Mouse (Mus musculus): ENCODE measurements at regions not wholly inside any gene's neighbourhood (a gene's known extent, or its start where the extent isn't known, plus 50 kb on each side); places are given as distances from the start of the nearest gene placed in this dataset.

- DNase-seq (ENCODE audit: low spot score) (no peak), ATAC-seq (ENCODE audit: low read depth) (no peak)
- Histone ChIP-seq H3K27me3 (replicated peaks; ENCODE audit: control insufficient read depth, insufficient read depth, low read length) (no peaks in the 10 kb centered on the region), H3K4me3 (ENCODE audit: low read depth, low read length) (no peak overlapping the region), H3K9ac (ENCODE audit: low read depth, low read length) (no peak overlapping the region), H3K4me1 (ENCODE audit: control insufficient read depth, insufficient read depth, low read length) (peaks cover 18% of the 10 kb centered on the region), H3K9me3 (ENCODE audit: control insufficient read depth, low read length) (no peaks in the 10 kb centered on the region), H3K4me2 (ENCODE audit: low read depth, low read length) (no peak overlapping the region), H3K27ac (replicated peaks; ENCODE audit: low read depth, low read length) (no peak overlapping the region), H3K36me3 (ENCODE audit: control insufficient read depth, insufficient read depth, low read length) (no peaks in the 10 kb centered on the region)
- WGBS, result 62% methylated on average over 8 of the region's 8 CpGs
These were observed 118.5 kb downstream of the Slc38a6 start for GRCm38 (mm10) chr12:73405106-73405505.

DNA sequence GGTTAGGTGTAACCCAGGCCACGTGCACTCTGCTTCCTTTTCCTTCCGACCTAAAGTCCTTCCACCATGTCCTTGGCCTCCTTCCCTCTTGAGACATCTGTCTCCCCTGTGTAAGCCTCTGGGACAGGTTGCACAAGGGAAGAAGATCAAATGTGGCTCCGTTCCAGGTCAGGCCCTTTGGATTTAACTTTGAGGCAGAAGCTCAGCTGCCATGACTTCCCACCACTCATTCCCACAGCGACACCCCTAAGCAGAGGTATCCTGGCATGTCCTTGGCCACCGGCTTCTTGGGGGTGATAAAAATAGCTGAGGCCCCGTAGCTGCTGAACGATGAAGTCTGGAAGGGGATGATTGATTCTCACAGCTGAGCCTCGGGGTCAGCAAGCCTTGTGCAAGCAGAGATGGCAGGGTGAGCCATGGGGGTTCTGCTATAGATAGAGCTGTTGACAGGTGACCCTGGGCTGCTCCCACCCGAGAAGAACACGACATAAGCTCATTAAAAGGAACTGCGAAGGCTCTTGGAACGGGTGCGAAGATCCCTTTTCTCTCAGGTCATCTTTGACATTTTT is 117.4 kb downstream of the Slc38a6 start:
- Histone ChIP-seq H3K27me3 (replicated peaks; ENCODE audit: control insufficient read depth, insufficient read depth, low read length) (no peaks in the 10 kb centered on the region), H3K36me3 (ENCODE audit: control insufficient read depth, insufficient read depth, low read length) (no peaks in the 10 kb centered on the region), H3K4me1 (ENCODE audit: control insufficient read depth, insufficient read depth, low read length) (peaks cover 17% of the 10 kb centered on the region), H3K4me2 (ENCODE audit: low read depth, low read length) (no peak overlapping the region), H3K9me3 (ENCODE audit: control insufficient read depth, low read length) (no peaks in the 10 kb centered on the region), H3K27ac (replicated peaks; ENCODE audit: low read depth, low read length) (no peak overlapping the region), H3K4me3 (ENCODE audit: low read depth, low read length) (no peak overlapping the region), H3K9ac (ENCODE audit: low read depth, low read length) (no peak overlapping the region)
- 73% methylated on average over 13 of the region's 13 CpGs for WGBS
- ATAC-seq (ENCODE audit: low read depth) (no peak), DNase-seq (ENCODE audit: low spot score) (no peak)
